28 mouse cellular contexts compared by ENCODE assay signal in the genomic region with DNA sequence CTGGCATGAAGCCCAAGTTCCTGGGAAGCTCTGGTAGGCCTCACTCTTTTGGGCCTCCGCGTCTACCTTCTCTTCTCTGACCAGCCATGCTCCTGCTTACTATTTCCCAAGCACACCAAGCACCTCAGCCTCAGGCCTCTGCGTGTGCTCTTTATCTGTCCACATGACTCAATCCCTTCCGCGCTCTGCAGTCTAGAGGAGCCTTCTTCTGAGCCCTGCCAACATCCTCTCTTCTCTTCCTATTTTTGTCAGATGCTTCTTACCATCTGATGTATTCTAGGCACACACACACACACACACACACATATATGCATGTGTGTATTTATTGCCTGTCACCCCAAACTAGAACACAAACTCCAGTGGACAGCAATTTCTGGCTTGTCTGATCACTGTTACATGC.
"Had no signal": no experiment of that assay in that cellular context is flagged by ENCODE, and none has a peak within 500 bp of the region (broad histone marks: within the 10 kb centered on the region; RNA-seq: fewer than 3 reads in every experiment).

No protein-coding gene starts in this region.

- H3K4me2 ChIP-seq: embryonic facial prominence, embryonic 12.5 days; embryonic facial prominence, embryonic 13.5 days; embryonic facial prominence, embryonic 15.5 days; forebrain, embryonic 12.5 days; forebrain, embryonic 13.5 days; forebrain, embryonic 15.5 days had no signal

- H3K9ac ChIP-seq: embryonic facial prominence, embryonic 12.5 days; embryonic facial prominence, embryonic 13.5 days; embryonic facial prominence, embryonic 15.5 days; forebrain, embryonic 12.5 days; forebrain, embryonic 13.5 days; forebrain, embryonic 15.5 days; forebrain, postnatal 0 days had no signal

- H3K36me3 ChIP-seq: embryonic facial prominence, embryonic 10.5 days; embryonic facial prominence, embryonic 12.5 days; embryonic facial prominence, embryonic 13.5 days; embryonic facial prominence, embryonic 15.5 days; forebrain, embryonic 10.5 days; forebrain, embryonic 12.5 days; forebrain, embryonic 15.5 days; heart, embryonic 10.5 days had no signal

- H3K27me3 ChIP-seq: embryonic facial prominence, embryonic 12.5 days; embryonic facial prominence, embryonic 13.5 days; embryonic facial prominence, embryonic 15.5 days; forebrain, embryonic 12.5 days; forebrain, embryonic 13.5 days; forebrain, embryonic 15.5 days had no signal

- H3K4me3 ChIP-seq: embryonic facial prominence, embryonic 10.5 days; embryonic facial prominence, embryonic 12.5 days; embryonic facial prominence, embryonic 13.5 days; embryonic facial prominence, embryonic 15.5 days; erythroblast, embryonic 14.5 days; forebrain, embryonic 10.5 days; forebrain, embryonic 12.5 days; forebrain, embryonic 13.5 days; forebrain, embryonic 15.5 days; gastrocnemius, adult 2 months; heart, adult 2 months; heart, embryonic 10.5 days had no signal

- H3K9me3 ChIP-seq: embryonic facial prominence, embryonic 10.5 days; embryonic facial prominence, embryonic 12.5 days; embryonic facial prominence, embryonic 13.5 days; embryonic facial prominence, embryonic 15.5 days; forebrain, embryonic 10.5 days; forebrain, embryonic 12.5 days; forebrain, embryonic 13.5 days; forebrain, embryonic 15.5 days; heart, embryonic 10.5 days had no signal

- DNase-seq: cerebellum, adult 2 months; cerebellum, adult 8-10 months; cerebellum, adult 9-10 months; cerebellum, adult 9-11 months; cerebellum, postnatal 14 days; cerebellum, postnatal 25 days; cerebellum, postnatal 36 days; embryo, embryonic 11 days; forebrain, postnatal 0 days; gastrocnemius, adult 2 months; gastrocnemius, postnatal 10 days; gastrocnemius, postnatal 14 days; gastrocnemius, postnatal 25 days; gastrocnemius, postnatal 36 days; heart, adult 18-20 months; heart, adult 2 months had no signal

- H3K4me1 ChIP-seq: embryonic facial prominence, embryonic 10.5 days; embryonic facial prominence, embryonic 12.5 days; embryonic facial prominence, embryonic 13.5 days; embryonic facial prominence, embryonic 15.5 days; forebrain, embryonic 10.5 days; forebrain, embryonic 12.5 days; forebrain, embryonic 13.5 days; forebrain, embryonic 15.5 days had no signal

- ATAC-seq: forebrain, embryonic 13.5 days; forebrain, embryonic 14.5 days; forebrain, embryonic 15.5 days; forebrain, embryonic 16.5 days; forebrain, postnatal 0 days had no signal

- H3K27ac ChIP-seq: embryonic facial prominence, embryonic 10.5 days; embryonic facial prominence, embryonic 12.5 days; embryonic facial prominence, embryonic 13.5 days; embryonic facial prominence, embryonic 15.5 days; forebrain, embryonic 10.5 days; forebrain, embryonic 12.5 days; forebrain, embryonic 13.5 days; forebrain, embryonic 15.5 days; gastrocnemius, adult 2 months; heart, adult 2 months; heart, embryonic 10.5 days had no signal
